Mouse (Mus musculus) cerebellum, adult 9-11 months (tissue): Measurements from ENCODE around the gene Camsap1.
A peak's percentile ranks its signal among the peaks of the same experiment; 100 is the strongest.

Source experiments
- DNase-seq: peaks from one replicate; pipeline ENCODE4 v3.0.0; 2022

The Camsap1 gene

GRCm38 (mm10) chr2:25879061-25879460 is 104.0 kb downstream of the Camsap1 start:
- peak; percentile 77 for DNase-seq

DNA sequence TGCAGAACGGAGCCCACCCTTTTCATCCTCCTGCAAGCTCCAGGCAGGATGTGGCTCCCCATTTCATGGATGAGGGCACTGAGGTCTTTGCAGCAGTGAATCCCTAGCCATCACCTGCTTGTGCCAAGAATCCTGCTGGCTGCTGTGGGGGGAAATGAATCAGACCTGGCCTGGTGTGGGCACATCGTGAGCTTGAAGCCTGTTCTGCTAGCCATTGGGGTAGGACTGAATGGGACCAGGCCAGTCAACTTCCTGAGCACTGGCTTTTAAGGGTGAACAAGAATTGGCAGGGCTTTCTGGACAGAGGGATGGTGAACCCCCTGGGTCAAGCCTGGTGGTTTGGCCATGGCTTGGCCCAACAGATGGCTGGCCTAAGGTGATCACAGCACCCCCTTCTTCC is 104.6 kb downstream of the Camsap1 start:
- peak; percentile 88 for DNase-seq

DNA sequence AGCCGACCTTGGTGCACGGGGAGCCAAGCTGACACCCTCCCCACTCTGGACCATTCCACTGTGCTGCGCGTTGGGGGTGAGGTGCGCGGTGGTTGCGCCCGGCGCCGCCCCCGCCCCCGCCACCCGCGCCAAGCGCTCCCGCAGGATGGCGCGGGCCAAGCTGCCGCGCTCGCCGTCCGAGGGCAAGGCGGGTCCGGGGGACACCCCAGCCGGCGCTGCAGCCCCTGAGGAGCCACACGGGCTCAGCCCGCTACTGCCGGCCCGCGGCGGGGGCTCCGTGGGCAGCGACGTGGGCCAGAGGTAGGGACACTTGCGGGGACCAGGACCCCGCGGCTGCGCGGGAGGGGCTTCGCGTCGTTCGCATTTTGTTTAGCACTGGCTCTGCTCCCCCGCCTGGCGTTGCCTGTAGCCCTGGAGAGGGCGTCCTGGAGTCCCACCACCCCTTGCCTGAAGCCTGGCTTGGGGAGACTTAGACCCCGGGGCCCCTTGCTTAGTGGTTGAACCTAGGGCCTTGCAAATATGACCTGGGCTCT is 105.3 kb downstream of the Camsap1 start:
- peak; percentile 89 for DNase-seq

- DNase-seq: no peak
Measured at GRCm38 (mm10) chr2:25877250-25877735, 105.8 kb downstream of the Camsap1 start.
